ENCODE assay signal across 14 mouse cellular contexts in genomic region chr13:44408619-44408959, GRCm38 (mm10).
DNase-seq lines count a peak whose midpoint lies in the region; ATAC-seq and TF ChIP-seq lines count a peak whose summit lies in the region.
"Had no signal": no experiment of that assay in that cellular context is flagged by ENCODE, and none has a peak within 500 bp of the region (broad histone marks: within the 10 kb centered on the region; RNA-seq: fewer than 3 reads in every experiment).

No protein-coding gene starts in this region.

- no peaks in the 10 kb centered on the region for H3K36me3 ChIP-seq in heart, embryonic 16.5 days (ENCODE audit: control insufficient read depth, insufficient read depth)
- H3K36me3 ChIP-seq in heart, embryonic 10.5 days, result no peaks in the 10 kb centered on the region
- H3K36me3 ChIP-seq in kidney, postnatal 0 days (ENCODE audit: insufficient read depth, low read length), result no peaks in the 10 kb centered on the region
- H3K36me3 ChIP-seq in liver, embryonic 16.5 days (ENCODE audit: control insufficient read depth, insufficient read depth), result no peaks in the 10 kb centered on the region
- H3K36me3 ChIP-seq: embryonic facial prominence, embryonic 15.5 days; hindbrain, embryonic 15.5 days; limb, embryonic 10.5 days; midbrain, embryonic 13.5 days; neural tube, embryonic 12.5 days had no signal

- H3K27ac ChIP-seq in heart, embryonic 16.5 days (ENCODE audit: low read length), result 0 out of 2 replicates have a peak overlapping the region, but pooled peaks have one; percentile 32
- H3K27ac ChIP-seq in heart, embryonic 10.5 days, result no peak overlapping the region; the same call in none of the 2 replicates
- peak overlapping the region; percentile 83 for H3K27ac ChIP-seq in kidney, postnatal 0 days
- H3K27ac ChIP-seq in brown adipose tissue, adult 24 weeks (replicated peaks; ENCODE audit: low read depth, low read length), result peak overlapping the region; percentile 79
- peak overlapping the region; percentile 5; the same call in 1 of the 2 replicates for H3K27ac ChIP-seq in liver, embryonic 16.5 days (ENCODE audit: low read length)
- H3K27ac ChIP-seq: embryonic facial prominence, embryonic 15.5 days; hindbrain, embryonic 15.5 days; midbrain, embryonic 13.5 days; neural tube, embryonic 12.5 days had no signal

- H3K4me1 ChIP-seq in heart, embryonic 16.5 days (ENCODE audit: control insufficient read depth, insufficient read depth, low read length), result peaks cover 23% of the 10 kb centered on the region
- peaks cover 32% of the 10 kb centered on the region for H3K4me1 ChIP-seq in heart, embryonic 10.5 days
- 0 out of 2 replicates have a peak, but pooled peaks cover 3% of the 10 kb centered on the region for H3K4me1 ChIP-seq in kidney, postnatal 0 days (replicated peaks; ENCODE audit: insufficient read depth, low read length)
- peaks cover 33% of the 10 kb centered on the region for H3K4me1 ChIP-seq in brown adipose tissue, adult 24 weeks (ENCODE audit: control insufficient read depth, insufficient read depth, insufficient read length, low read length)
- H3K4me1 ChIP-seq in liver, embryonic 16.5 days (ENCODE audit: control insufficient read depth, low read depth, low read length), result no peaks in the 10 kb centered on the region; the same call in 1 of the 2 replicates
- H3K4me1 ChIP-seq: hindbrain, embryonic 15.5 days; midbrain, embryonic 13.5 days had no signal

- DNase-seq in heart, embryonic 10.5 days (ENCODE audit: low spot score), result no peak
- DNase-seq in kidney, postnatal 0 days (ENCODE audit: low spot score), result no peak
- no peak for DNase-seq in kidney, postnatal 36 days
- DNase-seq in urinary bladder, postnatal 10 days (ENCODE audit: low spot score), result no peak
- DNase-seq: thymus, postnatal 36 days had no signal

- ATAC-seq in heart, embryonic 16.5 days (replicated peaks; ENCODE audit: extremely low read depth, insufficient read depth, low FRiP score), result no peak
- ATAC-seq in kidney, postnatal 0 days (replicated peaks; ENCODE audit: low FRiP score, low read depth), result no peak
- ATAC-seq in liver, embryonic 16.5 days (ENCODE audit: low read depth), result no peak
- ATAC-seq: forebrain, embryonic 16.5 days; midbrain, embryonic 13.5 days had no signal

- no peak for TF ChIP-seq CTCF in kidney, postnatal 0 days (IDR thresholded peaks at IDR 0.05; ENCODE audit: low read depth)

- H3K9me3 ChIP-seq in heart, embryonic 16.5 days (replicated peaks; ENCODE audit: control insufficient read depth, low read length), result no peaks in the 10 kb centered on the region
- no peaks in the 10 kb centered on the region for H3K9me3 ChIP-seq in heart, embryonic 10.5 days
- H3K9me3 ChIP-seq in kidney, postnatal 0 days (replicated peaks; ENCODE audit: low read length), result no peaks in the 10 kb centered on the region
- H3K9me3 ChIP-seq in liver, embryonic 16.5 days (replicated peaks; ENCODE audit: control insufficient read depth, low read length), result no peaks in the 10 kb centered on the region
- H3K9me3 ChIP-seq: embryonic facial prominence, embryonic 15.5 days; hindbrain, embryonic 15.5 days; limb, embryonic 10.5 days; midbrain, embryonic 13.5 days; neural tube, embryonic 12.5 days had no signal

- no peaks in the 10 kb centered on the region for H3K27me3 ChIP-seq in heart, embryonic 16.5 days (ENCODE audit: control insufficient read depth, insufficient read depth, low read length)
- H3K27me3 ChIP-seq in heart, embryonic 10.5 days (ENCODE audit: insufficient read depth, poor library complexity, severe bottlenecking), result no peaks in the 10 kb centered on the region
- H3K27me3 ChIP-seq in kidney, postnatal 0 days (ENCODE audit: insufficient read depth, low read length), result no peaks in the 10 kb centered on the region
- no peaks in the 10 kb centered on the region for H3K27me3 ChIP-seq in liver, embryonic 16.5 days (ENCODE audit: control insufficient read depth, insufficient read depth, low read depth, low read length)
- H3K27me3 ChIP-seq: embryonic facial prominence, embryonic 15.5 days; hindbrain, embryonic 15.5 days; neural tube, embryonic 12.5 days had no signal

- H3K4me3 ChIP-seq in heart, embryonic 16.5 days (ENCODE audit: low read length), result no peak overlapping the region
- H3K4me3 ChIP-seq in heart, embryonic 10.5 days, result no peak overlapping the region
- no peak overlapping the region for H3K4me3 ChIP-seq in kidney, postnatal 0 days (replicated peaks; ENCODE audit: low read depth, low read length)
- no peak overlapping the region for H3K4me3 ChIP-seq in brown adipose tissue, adult 24 weeks (ENCODE audit: insufficient read depth, low read depth, low read length)
- H3K4me3 ChIP-seq in liver, embryonic 16.5 days (ENCODE audit: low read depth, low read length), result no peak overlapping the region
- H3K4me3 ChIP-seq: embryonic facial prominence, embryonic 15.5 days; hindbrain, embryonic 15.5 days; limb, embryonic 10.5 days; midbrain, embryonic 13.5 days; neural tube, embryonic 12.5 days had no signal

- no peak overlapping the region for H3K4me2 ChIP-seq in heart, embryonic 16.5 days (ENCODE audit: low read depth, low read length)
- no peak overlapping the region for H3K4me2 ChIP-seq in kidney, postnatal 0 days (ENCODE audit: low read length)
- H3K4me2 ChIP-seq in liver, embryonic 16.5 days (ENCODE audit: low read depth, low read length), result no peak overlapping the region
- H3K4me2 ChIP-seq: embryonic facial prominence, embryonic 15.5 days; hindbrain, embryonic 15.5 days; midbrain, embryonic 13.5 days; neural tube, embryonic 12.5 days had no signal

- 49% methylated on average over 6 of the region's 6 CpGs for WGBS in heart, embryonic 16.5 days
- 62% methylated on average over 6 of the region's 6 CpGs for WGBS in heart, embryonic 10.5 days
- 69% methylated on average over 6 of the region's 6 CpGs for WGBS in kidney, postnatal 0 days
- WGBS in liver, embryonic 16.5 days (ENCODE audit: insufficient replicate concordance), result 72% methylated on average over 6 of the region's 6 CpGs

- H3K9ac ChIP-seq in heart, embryonic 16.5 days (ENCODE audit: low read length), result no peak overlapping the region
- H3K9ac ChIP-seq in kidney, postnatal 0 days (ENCODE audit: low read depth, low read length), result no peak overlapping the region
- no peak overlapping the region for H3K9ac ChIP-seq in liver, embryonic 16.5 days (ENCODE audit: low read depth, low read length)
- H3K9ac ChIP-seq: embryonic facial prominence, embryonic 15.5 days; hindbrain, embryonic 15.5 days; midbrain, embryonic 13.5 days had no signal
